Mouse (Mus musculus): ENCODE measurements around the gene Mknk2.

DNA sequence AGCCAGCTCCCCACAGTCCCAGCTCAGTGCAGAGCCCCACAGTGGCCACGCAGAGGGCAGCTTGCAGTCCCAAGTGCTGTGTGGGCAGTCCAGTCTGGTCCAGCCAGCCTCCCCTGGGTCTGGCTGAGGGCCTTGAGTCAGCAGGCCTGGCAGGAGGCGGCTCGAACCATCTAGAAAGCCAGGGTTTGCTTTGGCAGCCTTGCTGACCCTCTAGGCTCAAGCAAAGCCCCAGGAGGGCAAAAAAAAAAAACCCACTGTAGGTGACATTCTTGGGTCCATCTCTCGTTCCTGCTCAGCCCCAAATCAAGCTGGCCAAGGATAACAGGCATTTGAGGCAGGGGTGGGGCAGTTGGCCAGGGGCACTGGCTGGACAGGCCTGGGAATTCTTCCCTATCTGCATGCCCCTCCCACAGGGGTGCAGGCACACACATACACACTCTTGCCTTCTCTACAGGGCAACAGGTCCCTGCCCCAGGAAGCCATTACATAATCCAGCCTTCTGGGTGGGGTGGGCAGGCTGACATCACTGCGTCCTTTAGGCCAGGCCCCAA, 3.7 kb downstream of the Mknk2 start:
- TF ChIP-seq POLR2A (IDR thresholded peaks at IDR 0.05; ENCODE audit: insufficient read length, low read depth) (no peak), USF1 (IDR thresholded peaks at IDR 0.05; ENCODE audit: low read depth) (no peak)
